Mouse (Mus musculus) erythroblast, embryonic 14.5 days (primary cell): ENCODE measurements around the gene Mlf1. TPM values are rescaled to one million over a fixed set of nuclear protein-coding genes. Genes with fewer than 3 reads are reported as not detected.

Experiments used
- H3K27me3 ChIP-seq: 2 replicates; pipeline ENCODE4 v1.6.1; 2012; ENCODE audit warnings: inconsistent platforms; ENCODE audit not compliant: control insufficient read depth
- H3K36me3 ChIP-seq: 2 replicates; pipeline ENCODE4 v1.6.1; 2012; ENCODE audit warnings: mild to moderate bottlenecking, inconsistent platforms; ENCODE audit not compliant: control insufficient read depth
- H3K4me1 ChIP-seq: 2 replicates; pipeline ENCODE4 v1.6.1; 2012; ENCODE audit warnings: inconsistent platforms; ENCODE audit not compliant: control insufficient read depth
- H3K4me3 ChIP-seq: replicated peaks from 2 replicates; pipeline ENCODE3; 2012; ENCODE audit warnings: moderate library complexity, mild to moderate bottlenecking, inconsistent platforms
- H3K9me3 ChIP-seq: 2 replicates; pipeline ENCODE4 v1.6.1; 2012; ENCODE audit warnings: low read length, inconsistent platforms, mixed read lengths; ENCODE audit not compliant: control insufficient read depth
- GATA1 ChIP-seq: IDR thresholded peaks from 2 replicates; pipeline ENCODE4 v1.6.1; 2012; ENCODE audit warnings: low read length, inconsistent platforms, mixed read lengths
- TAL1 ChIP-seq: IDR thresholded peaks from 3 replicates; pipeline ENCODE4 v1.6.1; 2012; ENCODE audit warnings: low read length, inconsistent platforms, mixed read lengths
- polyA plus RNA-seq: library from polyadenylated mRNA; stranded (reverse); fragments of >175 nt; gene quantifications from 2 replicates; pipeline ENCODE4 v1.2.3, GENCODE M21; 2012

The Mlf1 gene
- polyA plus RNA-seq, 1 experiment = not detected

GRCm38 (mm10) chr3:67358376-67358775 is 15.5 kb upstream of the Mlf1 start:
- Histone ChIP-seq H3K36me3 (no peaks in the 10 kb centered on the region; the same call in 1 of the 2 replicates), H3K4me1 (no peaks in the 10 kb centered on the region)
- no peak for TF ChIP-seq TAL1
- no peak for TF ChIP-seq GATA1

GRCm38 (mm10) chr3:67366087-67366892 is 7.6 kb upstream of the Mlf1 start:
- Histone ChIP-seq H3K4me3 (no peak overlapping the region), H3K27me3 (peaks cover 5% of the 10 kb centered on the region; the same call in 1 of the 2 replicates), H3K9me3 (no peaks in the 10 kb centered on the region), H3K36me3 (no peaks in the 10 kb centered on the region), H3K4me1 (no peaks in the 10 kb centered on the region)
- no peak for TF ChIP-seq TAL1
- TF ChIP-seq GATA1 = no peak

More at GRCm38 (mm10) chr3:67358376-67358775, 15.5 kb upstream of the Mlf1 start:
- H3K27me3 ChIP-seq = no peaks in the 10 kb centered on the region
- H3K9me3 ChIP-seq = no peaks in the 10 kb centered on the region
- no peak overlapping the region for H3K4me3 ChIP-seq

- H3K27me3 ChIP-seq = peaks cover 10% of the 10 kb centered on the region
- H3K9me3 ChIP-seq = no peaks in the 10 kb centered on the region
- no peak for TF ChIP-seq GATA1
- TF ChIP-seq TAL1 = no peak
- H3K4me1 ChIP-seq = no peaks in the 10 kb centered on the region
- no peak overlapping the region for H3K4me3 ChIP-seq
- no peaks in the 10 kb centered on the region for H3K36me3 ChIP-seq
These were observed 6.4 kb upstream of the Mlf1 start for GRCm38 (mm10) chr3:67367481-67367880.

GRCm38 (mm10) chr3:67369407-67370079 is 4.4 kb upstream of the Mlf1 start:
- TF ChIP-seq TAL1 = no peak
- TF ChIP-seq GATA1 = no peak
- Histone ChIP-seq H3K4me1 (peaks cover 10% of the 10 kb centered on the region), H3K9me3 (no peaks in the 10 kb centered on the region; the same call in 1 of the 2 replicates), H3K36me3 (no peaks in the 10 kb centered on the region), H3K4me3 (no peak overlapping the region), H3K27me3 (peaks cover 30% of the 10 kb centered on the region)

- no peaks in the 10 kb centered on the region for H3K36me3 ChIP-seq
- H3K4me1 ChIP-seq = peaks cover 10% of the 10 kb centered on the region
- TF ChIP-seq GATA1 (no peak), TAL1 (no peak)
- no peaks in the 10 kb centered on the region; the same call in 1 of the 2 replicates for H3K9me3 ChIP-seq
- peaks cover 45% of the 10 kb centered on the region for H3K27me3 ChIP-seq
- H3K4me3 ChIP-seq = no peak overlapping the region
These were observed 1.7 kb upstream of the Mlf1 start for GRCm38 (mm10) chr3:67372194-67372593.

- H3K4me3 ChIP-seq = no peak overlapping the region
- no peaks in the 10 kb centered on the region; the same call in 1 of the 2 replicates for H3K9me3 ChIP-seq
- TF ChIP-seq GATA1 (no peak), TAL1 (no peak)
- H3K4me1 ChIP-seq = peaks cover 10% of the 10 kb centered on the region
- H3K27me3 ChIP-seq = peaks cover 45% of the 10 kb centered on the region
- no peaks in the 10 kb centered on the region for H3K36me3 ChIP-seq
These were observed 1.1 kb upstream of the Mlf1 start for GRCm38 (mm10) chr3:67372781-67373180.

- no peaks in the 10 kb centered on the region; the same call in 1 of the 2 replicates for H3K9me3 ChIP-seq
- H3K4me1 ChIP-seq = peaks cover 10% of the 10 kb centered on the region
- peaks cover 45% of the 10 kb centered on the region for H3K27me3 ChIP-seq
- TF ChIP-seq TAL1 = no peak
- TF ChIP-seq GATA1 = no peak
- no peaks in the 10 kb centered on the region for H3K36me3 ChIP-seq
- peak overlapping the region; percentile 56 for H3K4me3 ChIP-seq
These were observed 472 bp downstream of the Mlf1 start for GRCm38 (mm10) chr3:67374360-67374778.

GRCm38 (mm10) chr3:67375063-67375462 is 1.2 kb downstream of the Mlf1 start, which contains the start of gene Gm17402:
Gm17402 (minus strand) TSS chr3:67375163.
- TF ChIP-seq GATA1 (no peak), TAL1 (no peak)
- peaks cover 45% of the 10 kb centered on the region for H3K27me3 ChIP-seq
- no peaks in the 10 kb centered on the region for H3K36me3 ChIP-seq
- H3K9me3 ChIP-seq = no peaks in the 10 kb centered on the region; the same call in 1 of the 2 replicates
- peaks cover 10% of the 10 kb centered on the region for H3K4me1 ChIP-seq
- peak within 1 kb of the TSS; percentile 56 for H3K4me3 ChIP-seq

- H3K36me3 ChIP-seq = no peaks in the 10 kb centered on the region
- H3K9me3 ChIP-seq = no peaks in the 10 kb centered on the region; the same call in 1 of the 2 replicates
- H3K27me3 ChIP-seq = peaks cover 27% of the 10 kb centered on the region
- no peak overlapping the region for H3K4me3 ChIP-seq
- H3K4me1 ChIP-seq = peaks cover 10% of the 10 kb centered on the region
- no peak for TF ChIP-seq GATA1
- no peak for TF ChIP-seq TAL1
These were observed 4.3 kb downstream of the Mlf1 start for GRCm38 (mm10) chr3:67378215-67378614.
